8 mouse cellular contexts compared by ENCODE assay signal in the genomic region with DNA sequence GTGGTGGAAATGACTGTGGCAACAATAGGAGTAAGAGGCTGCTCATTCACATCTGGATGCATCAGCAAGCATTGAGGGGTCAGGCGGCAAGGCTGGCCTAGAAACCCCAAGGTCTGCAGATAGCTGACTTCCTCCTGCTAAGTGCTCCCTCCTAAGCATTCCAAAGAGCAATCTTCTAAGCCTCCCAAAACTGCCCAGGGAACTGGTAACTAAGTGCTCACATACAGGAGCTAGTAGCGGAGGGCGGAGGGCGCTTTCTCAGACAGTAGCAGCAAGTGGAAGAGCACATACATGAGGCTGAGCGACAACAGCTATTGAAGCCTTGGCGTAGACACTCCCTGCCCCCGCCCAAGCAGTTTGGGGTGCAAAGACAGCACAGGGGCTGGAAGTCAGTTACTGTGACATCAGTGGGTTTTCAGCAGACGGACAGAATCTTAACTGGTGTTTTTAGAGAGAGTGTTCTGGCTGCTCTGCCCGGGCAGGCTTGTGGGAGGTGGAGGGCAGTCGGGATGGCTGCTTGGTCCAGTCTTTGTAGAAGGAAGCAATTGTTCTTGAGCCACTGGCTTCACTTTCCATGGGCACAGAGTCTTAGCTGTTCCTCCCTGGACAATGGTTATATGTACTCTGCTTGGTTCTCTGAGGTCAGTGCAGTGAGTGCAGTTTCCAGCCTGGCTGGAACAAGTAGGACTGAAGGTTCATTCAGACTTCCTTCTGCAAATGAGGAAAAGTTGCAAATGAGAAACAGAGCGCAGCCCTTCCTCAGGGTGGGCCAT. TPM values are rescaled to one million over a fixed set of nuclear protein-coding genes. Genes with fewer than 3 reads are reported as not detected.
A peak's percentile ranks its signal among the peaks of the same experiment; 100 is the strongest.
DNase-seq lines count a peak whose midpoint lies in the region; ATAC-seq and TF ChIP-seq lines count a peak whose summit lies in the region.

No protein-coding gene starts in this region.

- no peak for ATAC-seq in limb, embryonic 13.5 days (ENCODE audit: low FRiP score, low read depth)

- TF ChIP-seq CTCF in brain, embryonic 14.5 days (IDR thresholded peaks at IDR 0.05; ENCODE audit: borderline replicate concordance, extremely low read depth, insufficient read depth, insufficient read length): no peak

- no peaks in the 10 kb centered on the region for H3K27me3 ChIP-seq in limb, embryonic 13.5 days

- no peak for TF ChIP-seq POLR2A in brain, embryonic 14.5 days (IDR thresholded peaks at IDR 0.05; ENCODE audit: borderline replicate concordance, extremely low read depth, insufficient read depth, insufficient read length, poor library complexity, severe bottlenecking)

- DNase-seq in heart, adult 11 months: peak; percentile 92
- DNase-seq in heart, postnatal 25 days (ENCODE audit: low spot score): no peak
- DNase-seq in brain, embryonic 14.5 days (ENCODE audit: low read depth): peak; percentile 52
- peak; percentile 27 to 54 for DNase-seq in frontal cortex, postnatal 14 days (ENCODE audit: low spot score in 2 of 2)
- DNase-seq in testis, postnatal 10 days (ENCODE audit: low spot score): peak; percentile 50
- no peak for DNase-seq in adrenal gland, postnatal 10 days
- DNase-seq in gastrocnemius, postnatal 14 days: no peak

- no peak overlapping the region for H3K4me3 ChIP-seq in limb, embryonic 13.5 days

- peaks cover 27% of the 10 kb centered on the region for H3K4me1 ChIP-seq in limb, embryonic 13.5 days

- WGBS in limb, embryonic 13.5 days: 71% methylated on average over 11 of the region's 11 CpGs

- intact Hi-C loops in heart, postnatal 25 days (cut with DNase I): no loop called here
- intact Hi-C loops in gastrocnemius, postnatal 14 days (cut with DNase I; ENCODE audit: low total_unique reads): no loop called here

- no peak overlapping the region for H3K4me2 ChIP-seq in limb, embryonic 13.5 days (replicated peaks)

- H3K9ac ChIP-seq in limb, embryonic 13.5 days: no peak overlapping the region

- peak overlapping the region; percentile 61; the same call in 1 of the 2 replicates for H3K27ac ChIP-seq in limb, embryonic 13.5 days

- H3K9me3 ChIP-seq in limb, embryonic 13.5 days: no peaks in the 10 kb centered on the region

- no peaks in the 10 kb centered on the region; the same call in 1 of the 2 replicates for H3K36me3 ChIP-seq in limb, embryonic 13.5 days

RNA-seq across cellular contexts. Expression of a gene that starts 30.1 kb away (rescaled TPM):
- 10 to 100 TPM; 40.4 to 45.4 TPM for total RNA-seq in heart, postnatal 25 days (2021)
- polyA plus RNA-seq in brain, embryonic 14.5 days (2012; rRNA removed): 6.2 and 9.7 TPM in 2 replicates
- polyA plus RNA-seq in limb, embryonic 13.5 days (2015; fragmentation: Nextera tagmentation; extraction: Ambion mirVana): 15.8 and 19.6 TPM in 2 replicates
- 10 to 100 TPM; 54.7 to 56.1 TPM for total RNA-seq in adrenal gland, postnatal 10 days (2021)
- total RNA-seq in gastrocnemius, postnatal 14 days (2021): 10 to 100 TPM; 25.4 to 26.2 TPM

Comparison
In these comparisons a context has a peak if more than half of its experiments do, and no peak if none do; other contexts are left out.
1. DNase-seq: peak in heart, adult 11 months (single experiment), brain, embryonic 14.5 days (single experiment), frontal cortex, postnatal 14 days (2 of 2) and testis, postnatal 10 days (single experiment); none in heart, postnatal 25 days (single experiment), adrenal gland, postnatal 10 days (single experiment) and gastrocnemius, postnatal 14 days (single experiment).